27 mouse cellular contexts compared by ENCODE assay signal in genomic region chr9:119155416-119155815, GRCm38 (mm10). TPM values are rescaled to one million over a fixed set of nuclear protein-coding genes. Genes with fewer than 3 reads are reported as not detected.
DNase-seq lines count a peak whose midpoint lies in the region; ATAC-seq and TF ChIP-seq lines count a peak whose summit lies in the region.
"Had no signal": no experiment of that assay in that cellular context is flagged by ENCODE, and none has a peak within 500 bp of the region (broad histone marks: within the 10 kb centered on the region; RNA-seq: fewer than 3 reads in every experiment).

No protein-coding gene starts in this region.

- no peak for TF ChIP-seq CTCF in kidney, adult 2 months (conservative IDR thresholded peaks at IDR 0.05; ENCODE audit: insufficient read depth, insufficient read length, low read depth, low read length)
- no peak for TF ChIP-seq CTCF in liver, postnatal 0 days (IDR thresholded peaks at IDR 0.05; ENCODE audit: low read depth)

- H3K27ac ChIP-seq in kidney, adult 2 months (ENCODE audit: insufficient read depth, low read depth, low read length) = peak overlapping the region; percentile 61
- no peak overlapping the region for H3K27ac ChIP-seq in kidney, embryonic 14.5 days (ENCODE audit: low read depth, low read length)
- H3K27ac ChIP-seq in kidney, embryonic 16.5 days (ENCODE audit: low read length) = no peak overlapping the region
- H3K27ac ChIP-seq in liver, postnatal 0 days (ENCODE audit: low read depth) = peak overlapping the region; percentile 53
- H3K27ac ChIP-seq: embryonic facial prominence, embryonic 10.5 days; heart, adult 2 months; hindbrain, embryonic 12.5 days; limb, embryonic 13.5 days; midbrain, embryonic 12.5 days; stomach, embryonic 15.5 days had no signal

- H3K9ac ChIP-seq in kidney, embryonic 14.5 days (ENCODE audit: low read depth, low read length) = no peak overlapping the region
- no peak overlapping the region for H3K9ac ChIP-seq in kidney, embryonic 16.5 days (replicated peaks; ENCODE audit: low read length)
- peak overlapping the region; percentile 63 for H3K9ac ChIP-seq in liver, postnatal 0 days (replicated peaks)
- H3K9ac ChIP-seq: forebrain, postnatal 0 days; hindbrain, embryonic 12.5 days; midbrain, embryonic 12.5 days; stomach, embryonic 15.5 days had no signal

- no peak for TF ChIP-seq POLR2A in kidney, adult 2 months (IDR thresholded peaks at IDR 0.05; ENCODE audit: low read depth, low read length)

- H3K4me3 ChIP-seq in kidney, adult 2 months (ENCODE audit: insufficient read depth, low read depth, low read length) = peak overlapping the region; percentile 63; the same call in 1 of the 2 replicates
- H3K4me3 ChIP-seq in kidney, embryonic 14.5 days (ENCODE audit: low read length) = no peak overlapping the region
- no peak overlapping the region for H3K4me3 ChIP-seq in kidney, embryonic 16.5 days (ENCODE audit: low read length)
- peak overlapping the region; percentile 45 for H3K4me3 ChIP-seq in liver, postnatal 0 days (ENCODE audit: low read depth, low read length)
- H3K4me3 ChIP-seq: heart, adult 2 months; hindbrain, embryonic 12.5 days; midbrain, embryonic 12.5 days had no signal

- H3K9me3 ChIP-seq in kidney, embryonic 14.5 days (ENCODE audit: control insufficient read depth, low read length) = no peaks in the 10 kb centered on the region
- no peaks in the 10 kb centered on the region for H3K9me3 ChIP-seq in kidney, embryonic 16.5 days (ENCODE audit: low read length)
- H3K9me3 ChIP-seq in liver, postnatal 0 days (ENCODE audit: low read length) = no peaks in the 10 kb centered on the region
- H3K9me3 ChIP-seq: embryonic facial prominence, embryonic 10.5 days; hindbrain, embryonic 12.5 days; limb, embryonic 13.5 days; midbrain, embryonic 12.5 days; stomach, embryonic 15.5 days had no signal

- WGBS in kidney, adult 2 months = 56% methylated on average over 8 of the region's 8 CpGs
- WGBS in kidney, embryonic 14.5 days = 82% methylated on average over 8 of the region's 8 CpGs
- 79% methylated on average over 8 of the region's 8 CpGs for WGBS in kidney, embryonic 16.5 days
- 53% methylated on average over 8 of the region's 8 CpGs for WGBS in liver, postnatal 0 days (ENCODE audit: insufficient replicate concordance)

- H3K4me2 ChIP-seq in kidney, embryonic 14.5 days (replicated peaks; ENCODE audit: low read depth, low read length) = no peak overlapping the region
- H3K4me2 ChIP-seq in kidney, embryonic 16.5 days (replicated peaks; ENCODE audit: low read depth, low read length) = 0 out of 2 replicates have a peak overlapping the region, but pooled peaks have one; percentile 63
- H3K4me2 ChIP-seq in liver, postnatal 0 days (ENCODE audit: low read depth, low read length) = peak overlapping the region; percentile 69

- H3K27me3 ChIP-seq in kidney, adult 2 months (replicated peaks; ENCODE audit: control insufficient read depth, insufficient read depth, low read length) = no peaks in the 10 kb centered on the region
- no peaks in the 10 kb centered on the region for H3K27me3 ChIP-seq in kidney, embryonic 14.5 days (ENCODE audit: control insufficient read depth, insufficient read depth, low read length)
- peaks cover 2% of the 10 kb centered on the region; the same call in 1 of the 2 replicates for H3K27me3 ChIP-seq in kidney, embryonic 16.5 days (ENCODE audit: insufficient read depth, low read length)
- H3K27me3 ChIP-seq in liver, postnatal 0 days (ENCODE audit: insufficient read depth, low read length) = 0 out of 2 replicates have a peak, but pooled peaks cover 3% of the 10 kb centered on the region

- TF ChIP-seq EP300 in liver, postnatal 0 days (IDR thresholded peaks at IDR 0.05; ENCODE audit: low read depth) = no peak; the same call in 1 of the 2 replicates

- H3K36me3 ChIP-seq in kidney, adult 2 months (ENCODE audit: control insufficient read depth, insufficient read depth, low read length) = no peaks in the 10 kb centered on the region
- H3K36me3 ChIP-seq in kidney, embryonic 14.5 days (ENCODE audit: control insufficient read depth, insufficient read depth, low read length) = no peaks in the 10 kb centered on the region
- H3K36me3 ChIP-seq in kidney, embryonic 16.5 days (ENCODE audit: insufficient read depth, low read length) = no peaks in the 10 kb centered on the region
- H3K36me3 ChIP-seq in liver, postnatal 0 days (replicated peaks; ENCODE audit: insufficient read depth, low read length) = no peaks in the 10 kb centered on the region; the same call in 1 of the 2 replicates
- H3K36me3 ChIP-seq: embryonic facial prominence, embryonic 10.5 days; hindbrain, embryonic 12.5 days; limb, embryonic 13.5 days; midbrain, embryonic 12.5 days; stomach, embryonic 15.5 days had no signal

- peaks cover 17% of the 10 kb centered on the region; the same call in 1 of the 2 replicates for H3K4me1 ChIP-seq in kidney, adult 2 months (ENCODE audit: control insufficient read depth, insufficient read depth, low read length)
- no peaks in the 10 kb centered on the region for H3K4me1 ChIP-seq in kidney, embryonic 14.5 days (ENCODE audit: control insufficient read depth, insufficient read depth, low read length)
- H3K4me1 ChIP-seq in kidney, embryonic 16.5 days (ENCODE audit: insufficient read depth, low read length) = 0 out of 2 replicates have a peak, but pooled peaks cover 3% of the 10 kb centered on the region
- peaks cover 7% of the 10 kb centered on the region for H3K4me1 ChIP-seq in liver, postnatal 0 days (ENCODE audit: insufficient read depth)
- H3K4me1 ChIP-seq: hindbrain, embryonic 12.5 days; limb, embryonic 13.5 days; midbrain, embryonic 12.5 days had no signal

- DNase-seq in adrenal gland, adult 2 months = peak; percentile 20
- DNase-seq in adrenal gland, adult (ENCODE audit: inconsistent age in 2 of 2, low spot score in 1 of 2) = no peak
- DNase-seq in kidney, adult 2 months = peak; percentile 89
- peak; percentile 77 for DNase-seq in liver, postnatal 0 days
- DNase-seq in embryo, embryonic 11 days = no peak
- DNase-seq: cerebellum, adult 8-10 months; cerebellum, postnatal 36 days; forebrain, postnatal 0 days; gastrocnemius, postnatal 25 days; lung, adult 2 months; thymus, postnatal 36 days had no signal

- ATAC-seq in kidney, embryonic 14.5 days (ENCODE audit: low FRiP score, low TSS enrichment) = no peak
- ATAC-seq in kidney, embryonic 16.5 days (ENCODE audit: low FRiP score, low TSS enrichment) = no peak
- peak; percentile 73 for ATAC-seq in liver, postnatal 0 days
- ATAC-seq: activated CD4-positive, CD25-positive, alpha-beta regulatory T cell, adult 4 months had no signal

RNA-seq across cellular contexts. Expression of gene Acaa1b, which starts 1.5 kb away (rescaled TPM):
- total RNA-seq in adrenal gland, adult 2 months (2021) = 10 to 100 TPM in 1 of 2 experiments, 1 to 10 TPM in 1; 9.6 to 15.9 TPM
- polyA plus RNA-seq in adrenal gland, adult 2 months (2012; rRNA removed) = 30.9 and 48.8 TPM in 2 replicates
- 417 and 424 TPM in 2 replicates for polyA plus RNA-seq in kidney, adult 2 months (2012; rRNA removed)
- 8.1 and 13.5 TPM in 2 replicates for polyA plus RNA-seq in kidney, embryonic 14.5 days (2014; fragmentation: Nextera tagmentation; extraction: Ambion mirVana)
- polyA plus RNA-seq in kidney, embryonic 16.5 days (2015; fragmentation: Nextera tagmentation; extraction: Ambion mirVana) = 44.0 and 52.4 TPM in 2 replicates
- 496 and 544 TPM in 2 replicates for polyA plus RNA-seq in liver, postnatal 0 days (2015; fragmentation: Nextera tagmentation; extraction: Ambion mirVana)
- total RNA-seq: neutrophil, adult 5-6 weeks had no signal
- polyA plus RNA-seq: activated CD4-positive, CD25-positive, alpha-beta regulatory T cell, adult 4 months had no signal

RNA-seq across cellular contexts. Expression of gene Gm47289, which starts 3.5 kb away (rescaled TPM):
- not detected for total RNA-seq in adrenal gland, adult 2 months (2021)
- not detected in 2 replicates for polyA plus RNA-seq in adrenal gland, adult 2 months (2012; rRNA removed)
- 0.03 TPM in 1 of 2 replicates, not detected in the other for polyA plus RNA-seq in kidney, adult 2 months (2012; rRNA removed)
- not detected in 2 replicates for polyA plus RNA-seq in kidney, embryonic 14.5 days (2014; fragmentation: Nextera tagmentation; extraction: Ambion mirVana)
- not detected in 2 replicates for polyA plus RNA-seq in kidney, embryonic 16.5 days (2015; fragmentation: Nextera tagmentation; extraction: Ambion mirVana)
- polyA plus RNA-seq in liver, postnatal 0 days (2015; fragmentation: Nextera tagmentation; extraction: Ambion mirVana) = not detected in 2 replicates
- total RNA-seq: forebrain, postnatal 0 days; gastrocnemius, postnatal 25 days; heart, adult 2 months; heart, postnatal 25 days; left cerebral cortex, adult 18-20 months; left cerebral cortex, postnatal 25 days; megakaryocyte, adult 5-6 weeks; neutrophil, adult 5-6 weeks had no signal
- polyA plus RNA-seq: embryonic facial prominence, embryonic 10.5 days; forebrain, postnatal 0 days; heart, adult 2 months; heart, embryonic 14.5 days; hindbrain, embryonic 12.5 days; intestine, postnatal 0 days; limb, embryonic 13.5 days; lung, adult 2 months; midbrain, embryonic 12.5 days; stomach, embryonic 15.5 days had no signal

RNA-seq across cellular contexts. Expression of gene Dlec1, which starts 53.1 kb away (rescaled TPM):
- 1 to 10 TPM; 2.0 to 2.2 TPM for total RNA-seq in adrenal gland, adult 2 months (2021)
- polyA plus RNA-seq in adrenal gland, adult 2 months (2012; rRNA removed) = 1.1 and 1.5 TPM in 2 replicates
- 30.3 and 38.7 TPM in 2 replicates for polyA plus RNA-seq in kidney, adult 2 months (2012; rRNA removed)
- 2.4 and 3.2 TPM in 2 replicates for polyA plus RNA-seq in kidney, embryonic 14.5 days (2014; fragmentation: Nextera tagmentation; extraction: Ambion mirVana)
- polyA plus RNA-seq in kidney, embryonic 16.5 days (2015; fragmentation: Nextera tagmentation; extraction: Ambion mirVana) = 6.1 and 7.7 TPM in 2 replicates
- 0.05 TPM in 2 replicates for polyA plus RNA-seq in liver, postnatal 0 days (2015; fragmentation: Nextera tagmentation; extraction: Ambion mirVana)
- total RNA-seq: megakaryocyte, adult 5-6 weeks; neutrophil, adult 5-6 weeks had no signal

RNA-seq across cellular contexts. Expression of gene Slc22a13, which starts 53.5 kb away (rescaled TPM):
- total RNA-seq in adrenal gland, adult 2 months (2021) = not detected
- polyA plus RNA-seq in adrenal gland, adult 2 months (2012; rRNA removed) = 0.06 TPM in 1 of 2 replicates, not detected in the other
- 156 and 213 TPM in 2 replicates for polyA plus RNA-seq in kidney, adult 2 months (2012; rRNA removed)
- 0.44 and 0.93 TPM in 2 replicates for polyA plus RNA-seq in kidney, embryonic 14.5 days (2014; fragmentation: Nextera tagmentation; extraction: Ambion mirVana)
- polyA plus RNA-seq in kidney, embryonic 16.5 days (2015; fragmentation: Nextera tagmentation; extraction: Ambion mirVana) = 22.1 and 22.9 TPM in 2 replicates
- polyA plus RNA-seq in liver, postnatal 0 days (2015; fragmentation: Nextera tagmentation; extraction: Ambion mirVana) = not detected in 2 replicates
- total RNA-seq: forebrain, postnatal 0 days; gastrocnemius, postnatal 25 days; heart, adult 2 months; heart, postnatal 25 days; left cerebral cortex, adult 18-20 months; left cerebral cortex, postnatal 25 days; megakaryocyte, adult 5-6 weeks; neutrophil, adult 5-6 weeks had no signal
- polyA plus RNA-seq: activated CD4-positive, CD25-positive, alpha-beta regulatory T cell, adult 4 months; embryonic facial prominence, embryonic 10.5 days; forebrain, postnatal 0 days; heart, embryonic 14.5 days; intestine, postnatal 0 days; limb, embryonic 13.5 days; midbrain, embryonic 12.5 days; stomach, embryonic 15.5 days had no signal

Comparison
In these comparisons a context has a peak if more than half of its experiments do, and no peak if none do; other contexts are left out.
1. DNase-seq: peak in adrenal gland, adult 2 months (single experiment), kidney, adult 2 months (single experiment) and liver, postnatal 0 days (single experiment); none in adrenal gland, adult (0 of 2) and embryo, embryonic 11 days (single experiment).
2. H3K27ac ChIP-seq: peak in kidney, adult 2 months (single experiment) and liver, postnatal 0 days (single experiment); none in kidney, embryonic 14.5 days (single experiment) and kidney, embryonic 16.5 days (single experiment).
3. H3K4me3 ChIP-seq: peak in kidney, adult 2 months (single experiment) and liver, postnatal 0 days (single experiment); none in kidney, embryonic 14.5 days (single experiment) and kidney, embryonic 16.5 days (single experiment).